Mouse (Mus musculus): ENCODE data around the gene Kctd3. TPM values are rescaled to one million over a fixed set of nuclear protein-coding genes. Genes with fewer than 3 reads are reported as not detected.

Gene Kctd3
- polyA plus RNA-seq, 1 experiment from 2014 or later = 54.1 TPM

DNA sequence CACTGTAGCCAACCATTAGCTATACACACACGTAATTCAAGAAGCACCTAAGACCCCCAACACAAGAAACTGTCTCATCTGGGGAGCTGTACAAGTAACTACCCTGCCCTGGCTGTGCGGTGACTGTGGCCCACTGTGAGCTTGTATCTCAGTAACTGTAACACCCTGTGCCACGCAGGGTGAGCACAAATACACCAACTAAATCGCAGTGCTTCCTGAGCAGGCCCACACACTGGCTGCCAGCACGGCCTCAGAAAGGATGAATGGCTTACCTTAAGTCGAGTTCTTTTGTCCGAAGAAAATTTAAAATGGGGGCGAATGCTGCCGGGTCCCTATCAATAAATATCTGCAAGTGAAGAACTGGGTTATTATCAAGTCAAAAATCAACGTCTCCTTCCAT is 7.7 kb downstream of the Kctd3 start:
- Histone ChIP-seq H3K27ac (no peak overlapping the region), H3K27me3 (ENCODE audit: control insufficient read depth, insufficient read depth, low read length) (no peaks in the 10 kb centered on the region), H3K9me3 (ENCODE audit: control insufficient read depth, low read length) (no peaks in the 10 kb centered on the region), H3K9ac (no peak overlapping the region), H3K4me3 (replicated peaks; ENCODE audit: low read length) (no peak overlapping the region), H3K4me2 (replicated peaks) (no peak overlapping the region), H3K4me1 (replicated peaks; ENCODE audit: control insufficient read depth, insufficient read depth, low read length) (peaks cover 8% of the 10 kb centered on the region; the same call in 1 of the 2 replicates), H3K36me3 (replicated peaks; ENCODE audit: control insufficient read depth, insufficient read depth) (peaks cover 45% of the 10 kb centered on the region)
- WGBS = 91% methylated on average over 10 of the region's 10 CpGs
- ATAC-seq (ENCODE audit: low FRiP score) = no peak
- DNase-seq (ENCODE audit: low spot score) = no peak

DNA sequence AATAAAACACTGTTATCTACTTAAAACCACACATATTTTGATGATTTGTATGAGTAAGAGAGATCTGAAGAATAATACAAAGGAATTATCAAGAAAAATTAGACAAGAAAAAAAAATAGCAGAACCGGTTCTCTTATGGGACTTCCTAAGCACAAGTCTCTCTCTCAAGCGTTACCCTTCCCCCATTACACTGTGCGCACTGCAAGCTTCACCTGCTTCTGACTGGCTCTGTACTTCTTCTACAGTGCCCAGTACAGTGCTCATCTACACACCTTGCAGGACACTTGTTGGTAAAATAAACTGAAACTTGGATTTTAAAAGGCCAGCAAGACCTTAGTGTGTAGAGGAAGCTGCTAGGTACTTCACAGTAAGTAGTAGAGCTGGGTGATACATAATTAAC is 9.7 kb downstream of the Kctd3 start:
- H3K4me2 ChIP-seq (replicated peaks) = no peak overlapping the region
- no peaks in the 10 kb centered on the region for H3K4me1 ChIP-seq (replicated peaks; ENCODE audit: control insufficient read depth, insufficient read depth, low read length)
- DNase-seq (ENCODE audit: low spot score) (no peak), ATAC-seq (ENCODE audit: low FRiP score) (no peak)
- no peak overlapping the region for H3K27ac ChIP-seq
- H3K4me3 ChIP-seq (replicated peaks; ENCODE audit: low read length) = no peak overlapping the region
- no peaks in the 10 kb centered on the region for H3K9me3 ChIP-seq (ENCODE audit: control insufficient read depth, low read length)
- H3K9ac ChIP-seq = no peak overlapping the region
- H3K36me3 ChIP-seq (replicated peaks; ENCODE audit: control insufficient read depth, insufficient read depth) = peaks cover 59% of the 10 kb centered on the region
- no peaks in the 10 kb centered on the region for H3K27me3 ChIP-seq (ENCODE audit: control insufficient read depth, insufficient read depth, low read length)
- 93% methylated on average over 3 of the region's 3 CpGs for WGBS

GRCm38 (mm10) chr1:188993218-188993617 is 14.4 kb downstream of the Kctd3 start:
- 36% methylated on average over 4 of the region's 4 CpGs for WGBS
- no peaks in the 10 kb centered on the region for H3K9me3 ChIP-seq (ENCODE audit: control insufficient read depth, low read length)
- H3K27me3 ChIP-seq (ENCODE audit: control insufficient read depth, insufficient read depth, low read length) = no peaks in the 10 kb centered on the region
- no peak overlapping the region for H3K4me2 ChIP-seq (replicated peaks)
- no peaks in the 10 kb centered on the region for H3K4me1 ChIP-seq (replicated peaks; ENCODE audit: control insufficient read depth, insufficient read depth, low read length)
- H3K27ac ChIP-seq = no peak overlapping the region
- peaks cover 74% of the 10 kb centered on the region for H3K36me3 ChIP-seq (replicated peaks; ENCODE audit: control insufficient read depth, insufficient read depth)
- no peak overlapping the region for H3K9ac ChIP-seq
- H3K4me3 ChIP-seq (replicated peaks; ENCODE audit: low read length) = no peak overlapping the region
- ATAC-seq (ENCODE audit: low FRiP score) = no peak
- peak; percentile 78 for DNase-seq (ENCODE audit: low spot score)

DNA sequence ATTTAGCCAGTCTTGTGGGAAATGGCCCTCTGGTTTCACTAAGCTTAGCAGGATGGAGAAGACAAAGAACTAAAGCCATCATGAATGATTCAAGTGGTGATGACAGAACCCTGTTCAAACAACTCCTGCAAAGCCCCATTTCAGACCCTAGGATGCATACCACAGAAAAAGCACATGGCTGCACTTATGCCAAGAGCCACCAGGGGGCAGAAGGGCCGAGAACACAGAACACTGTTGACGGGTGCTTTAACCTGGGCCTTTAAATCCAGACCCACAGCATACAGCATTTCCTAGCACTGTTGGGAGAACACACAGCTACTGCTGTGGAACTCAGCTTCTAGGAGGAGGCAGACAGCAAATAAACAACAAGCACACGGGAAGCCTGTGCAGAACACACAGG is 27.6 kb downstream of the Kctd3 start:
- H3K36me3 ChIP-seq (replicated peaks; ENCODE audit: control insufficient read depth, insufficient read depth) = peaks cover 88% of the 10 kb centered on the region
- DNase-seq (ENCODE audit: low spot score) = peak; percentile 65
- 32% methylated on average over 3 of the region's 3 CpGs for WGBS
- no peaks in the 10 kb centered on the region for H3K27me3 ChIP-seq (ENCODE audit: control insufficient read depth, insufficient read depth, low read length)
- H3K27ac ChIP-seq = no peak overlapping the region
- H3K4me1 ChIP-seq (replicated peaks; ENCODE audit: control insufficient read depth, insufficient read depth, low read length) = no peaks in the 10 kb centered on the region
- no peak overlapping the region for H3K9ac ChIP-seq
- no peaks in the 10 kb centered on the region for H3K9me3 ChIP-seq (ENCODE audit: control insufficient read depth, low read length)
- no peak for ATAC-seq (ENCODE audit: low FRiP score)
- H3K4me3 ChIP-seq (replicated peaks; ENCODE audit: low read length) = no peak overlapping the region
- H3K4me2 ChIP-seq (replicated peaks) = no peak overlapping the region

GRCm38 (mm10) chr1:188973926-188974325 is 33.7 kb downstream of the Kctd3 start:
- Histone ChIP-seq H3K27me3 (ENCODE audit: control insufficient read depth, insufficient read depth, low read length) (no peaks in the 10 kb centered on the region), H3K4me3 (replicated peaks; ENCODE audit: low read length) (no peak overlapping the region), H3K4me2 (replicated peaks) (no peak overlapping the region), H3K9ac (no peak overlapping the region), H3K27ac (no peak overlapping the region), H3K36me3 (replicated peaks; ENCODE audit: control insufficient read depth, insufficient read depth) (peaks cover 92% of the 10 kb centered on the region), H3K9me3 (ENCODE audit: control insufficient read depth, low read length) (no peaks in the 10 kb centered on the region), H3K4me1 (replicated peaks; ENCODE audit: control insufficient read depth, insufficient read depth, low read length) (no peaks in the 10 kb centered on the region)
- DNase-seq (ENCODE audit: low spot score) = no peak
- 91% methylated on average over 16 of the region's 16 CpGs for WGBS
- no peak for ATAC-seq (ENCODE audit: low FRiP score)

GRCm38 (mm10) chr1:188973078-188973477 is 34.6 kb downstream of the Kctd3 start:
- H3K9me3 ChIP-seq (ENCODE audit: control insufficient read depth, low read length) = no peaks in the 10 kb centered on the region
- H3K36me3 ChIP-seq (replicated peaks; ENCODE audit: control insufficient read depth, insufficient read depth) = peaks cover 92% of the 10 kb centered on the region
- no peak overlapping the region for H3K4me2 ChIP-seq (replicated peaks)
- H3K4me1 ChIP-seq (replicated peaks; ENCODE audit: control insufficient read depth, insufficient read depth, low read length) = no peaks in the 10 kb centered on the region
- no peak overlapping the region for H3K4me3 ChIP-seq (replicated peaks; ENCODE audit: low read length)
- 95% methylated on average over 6 of the region's 6 CpGs for WGBS
- H3K9ac ChIP-seq = no peak overlapping the region
- DNase-seq (ENCODE audit: low spot score) (no peak), ATAC-seq (ENCODE audit: low FRiP score) (no peak)
- H3K27me3 ChIP-seq (ENCODE audit: control insufficient read depth, insufficient read depth, low read length) = no peaks in the 10 kb centered on the region
- H3K27ac ChIP-seq = no peak overlapping the region

DNA sequence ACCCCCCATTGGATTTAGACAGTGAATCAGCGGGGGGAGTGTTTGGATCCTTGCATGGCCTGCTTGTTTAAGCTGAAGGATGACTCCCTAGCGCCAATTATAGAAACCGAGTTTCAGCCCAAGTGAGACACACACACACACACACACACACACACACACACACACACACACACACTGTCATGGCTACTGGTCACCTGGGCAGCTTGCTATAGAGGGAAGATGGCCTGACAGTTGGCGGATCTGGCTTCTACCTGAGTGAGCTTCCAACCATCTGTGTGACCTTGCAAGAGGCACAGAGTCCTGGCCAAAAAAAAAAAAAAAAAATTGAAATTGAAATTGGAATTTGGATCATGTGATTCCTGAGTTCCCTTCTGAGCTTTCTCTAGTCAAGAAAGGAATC is 55.1 kb downstream of the Kctd3 start:
- no peak for DNase-seq (ENCODE audit: low spot score)
- Histone ChIP-seq H3K27me3 (ENCODE audit: control insufficient read depth, insufficient read depth, low read length) (no peaks in the 10 kb centered on the region), H3K4me2 (replicated peaks) (no peak overlapping the region), H3K9ac (no peak overlapping the region), H3K36me3 (replicated peaks; ENCODE audit: control insufficient read depth, insufficient read depth) (no peaks in the 10 kb centered on the region), H3K9me3 (ENCODE audit: control insufficient read depth, low read length) (no peaks in the 10 kb centered on the region), H3K27ac (no peak overlapping the region), H3K4me3 (replicated peaks; ENCODE audit: low read length) (no peak overlapping the region), H3K4me1 (replicated peaks; ENCODE audit: control insufficient read depth, insufficient read depth, low read length) (no peaks in the 10 kb centered on the region)
- WGBS = 89% methylated on average over 4 of the region's 4 CpGs
- ATAC-seq (ENCODE audit: low FRiP score) = no peak

GRCm38 (mm10) chr1:188951091-188951490 is 56.5 kb downstream of the Kctd3 start:
- Histone ChIP-seq H3K4me2 (replicated peaks) (no peak overlapping the region), H3K4me1 (replicated peaks; ENCODE audit: control insufficient read depth, insufficient read depth, low read length) (no peaks in the 10 kb centered on the region), H3K4me3 (replicated peaks; ENCODE audit: low read length) (no peak overlapping the region), H3K9me3 (ENCODE audit: control insufficient read depth, low read length) (no peaks in the 10 kb centered on the region), H3K27me3 (ENCODE audit: control insufficient read depth, insufficient read depth, low read length) (no peaks in the 10 kb centered on the region), H3K27ac (no peak overlapping the region), H3K36me3 (replicated peaks; ENCODE audit: control insufficient read depth, insufficient read depth) (no peaks in the 10 kb centered on the region), H3K9ac (no peak overlapping the region)
- DNase-seq (ENCODE audit: low spot score) (no peak), ATAC-seq (ENCODE audit: low FRiP score) (no peak)
- WGBS = 88% methylated on average over 6 of the region's 6 CpGs

- Histone ChIP-seq H3K9ac (no peak overlapping the region), H3K9me3 (ENCODE audit: control insufficient read depth, low read length) (no peaks in the 10 kb centered on the region), H3K4me1 (replicated peaks; ENCODE audit: control insufficient read depth, insufficient read depth, low read length) (no peaks in the 10 kb centered on the region), H3K27me3 (ENCODE audit: control insufficient read depth, insufficient read depth, low read length) (no peaks in the 10 kb centered on the region), H3K4me3 (replicated peaks; ENCODE audit: low read length) (no peak overlapping the region), H3K4me2 (replicated peaks) (no peak overlapping the region), H3K36me3 (replicated peaks; ENCODE audit: control insufficient read depth, insufficient read depth) (no peaks in the 10 kb centered on the region), H3K27ac (no peak overlapping the region)
- ATAC-seq (ENCODE audit: low FRiP score) = peak; percentile 40; the same call in 1 of the 2 replicates
- no peak for DNase-seq (ENCODE audit: low spot score)
- 56% methylated on average over 9 of the region's 9 CpGs for WGBS
Measured at GRCm38 (mm10) chr1:188948276-188948675, 59.4 kb downstream of the Kctd3 start.

DNA sequence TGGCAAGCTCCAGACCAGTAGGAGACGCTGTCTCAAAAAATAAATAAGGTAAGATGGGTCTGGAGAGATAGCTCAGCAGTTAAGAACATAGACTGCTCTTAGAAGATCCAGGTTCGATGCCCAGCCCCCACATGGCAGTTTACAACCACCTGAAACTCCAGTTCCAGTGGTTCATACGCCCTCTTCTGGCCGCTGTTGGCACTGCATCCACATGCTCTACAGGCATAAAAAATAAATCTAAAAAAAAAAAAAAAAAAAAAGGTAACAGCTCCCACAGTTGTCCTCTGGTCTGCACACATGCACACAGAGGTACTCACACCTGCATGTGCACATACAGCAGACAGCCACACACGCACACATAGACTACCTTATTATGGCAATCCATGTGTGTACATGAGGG is 59.8 kb downstream of the Kctd3 start:
- Histone ChIP-seq H3K27me3 (ENCODE audit: control insufficient read depth, insufficient read depth, low read length) (no peaks in the 10 kb centered on the region), H3K4me2 (replicated peaks) (no peak overlapping the region), H3K4me3 (replicated peaks; ENCODE audit: low read length) (no peak overlapping the region), H3K36me3 (replicated peaks; ENCODE audit: control insufficient read depth, insufficient read depth) (no peaks in the 10 kb centered on the region), H3K27ac (no peak overlapping the region), H3K9me3 (ENCODE audit: control insufficient read depth, low read length) (no peaks in the 10 kb centered on the region), H3K4me1 (replicated peaks; ENCODE audit: control insufficient read depth, insufficient read depth, low read length) (no peaks in the 10 kb centered on the region), H3K9ac (no peak overlapping the region)
- no peak for ATAC-seq (ENCODE audit: low FRiP score)
- 64% methylated on average over 5 of the region's 5 CpGs for WGBS
- DNase-seq (ENCODE audit: low spot score) = no peak

Measured in hindbrain, embryonic 14.5 days (tissue).